Comparison of ENCODE assay signal across 7 mouse cellular contexts in genomic region chrX:136742661-136743103, GRCm38 (mm10). TPM values are rescaled to one million over a fixed set of nuclear protein-coding genes. Genes with fewer than 3 reads are reported as not detected.
DNase-seq lines count a peak whose midpoint lies in the region; ATAC-seq lines count a peak whose summit lies in the region.

No protein-coding gene starts in this region.

- peak; percentile 43 for DNase-seq in T-cell, adult 2 months (ENCODE audit: low spot score)
- DNase-seq in cerebellum, adult 9-11 months: peak; percentile 67
- DNase-seq in gastrocnemius, adult 18-20 months (ENCODE audit: low spot score): peak; percentile 68
- DNase-seq in induced T-regulatory cell, adult 2 months (ENCODE audit: low read depth): peak; percentile 85
- peak; percentile 48 to 70 for DNase-seq in left cerebral cortex, postnatal 25 days (ENCODE audit: low spot score in 2 of 2)
- peak; percentile 57 for DNase-seq in skeletal muscle tissue, adult 2 months (ENCODE audit: low read depth, low spot score)

- peak; percentile 20; the same call in 1 of the 2 replicates for ATAC-seq in megakaryocyte progenitor cell, adult 5-6 weeks (replicated peaks; ENCODE audit: poor library complexity)

- intact Hi-C loops in left cerebral cortex, postnatal 25 days (cut with DNase I): loop anchor here (5.0 kb wide), 2 partner anchors 275 to 295 kb away; partner anchors contain the start of gene Slc25a53

RNA-seq across cellular contexts. Expression of gene Morf4l2, which starts 0.8 kb away (rescaled TPM):
- 100 to 1,000 TPM; 140 to 171 TPM for total RNA-seq in gastrocnemius, adult 18-20 months (2021)
- 100 to 1,000 TPM; 337 to 381 TPM for total RNA-seq in left cerebral cortex, postnatal 25 days (2021)
- total RNA-seq in megakaryocyte progenitor cell, adult 5-6 weeks (2015): 250 and 251 TPM in 2 replicates
- 707 and 925 TPM in 2 replicates for total RNA-seq in megakaryocyte progenitor cell, adult 5-6 weeks (2017)

RNA-seq across cellular contexts. Expression of gene Tceal1, which starts 34.9 kb away (rescaled TPM):
- 1 to 10 TPM; 2.5 to 3.3 TPM for total RNA-seq in gastrocnemius, adult 18-20 months (2021)
- total RNA-seq in left cerebral cortex, postnatal 25 days (2021): 10 to 100 TPM; 11.9 to 15.2 TPM
- total RNA-seq in megakaryocyte progenitor cell, adult 5-6 weeks (2015): 0.83 and 1.3 TPM in 2 replicates
- 0.33 and 0.88 TPM in 2 replicates for total RNA-seq in megakaryocyte progenitor cell, adult 5-6 weeks (2017)

RNA-seq across cellular contexts. Expression of gene Glra4, which starts 37.3 kb away (rescaled TPM):
- not detected for total RNA-seq in gastrocnemius, adult 18-20 months (2021)
- total RNA-seq in left cerebral cortex, postnatal 25 days (2021): under 1 TPM; 0.18 to 0.21 TPM
- not detected in 2 replicates for total RNA-seq in megakaryocyte progenitor cell, adult 5-6 weeks (2015)
- not detected in 2 replicates for total RNA-seq in megakaryocyte progenitor cell, adult 5-6 weeks (2017)

Comparison
In these comparisons a context has a peak if more than half of its experiments do, and no peak if none do; other contexts are left out.
1. Peak in every context shown above with its lines: DNase-seq and ATAC-seq.